Mouse (Mus musculus) stomach, embryonic 14.5 days (tissue): ENCODE measurements around the gene Crebbp. TPM values are rescaled to one million over a fixed set of nuclear protein-coding genes. Genes with fewer than 3 reads are reported as not detected.

Experiments used
- ATAC-seq: fragments of 200-750 bp; cut with Nextera tagmentation; 2 replicates; pipeline ENCODE4 v1.8.0; 2017; ENCODE audit warnings: low read depth, moderate TSS enrichment; ENCODE audit not compliant: insufficient number of reproducible peaks, insufficient read depth, low FRiP score
- H3K27ac ChIP-seq: fragments of 300-500 bp; sonication (generic); 2 replicates; pipeline ENCODE4 v1.5.1; 2014; ENCODE audit warnings: mild to moderate bottlenecking, low read length, moderate library complexity, mixed read lengths
- H3K27me3 ChIP-seq: fragments of 300-500 bp; sonication (generic); 2 replicates; pipeline ENCODE4 v1.6.1; 2014; ENCODE audit warnings: low read length, control low read depth, mixed read lengths; ENCODE audit not compliant: control insufficient read depth, insufficient read depth
- H3K36me3 ChIP-seq: fragments of 300-500 bp; sonication (generic); 2 replicates; pipeline ENCODE4 v1.6.1; 2014; ENCODE audit warnings: mild to moderate bottlenecking, control low read depth, low read length, moderate library complexity, mixed read lengths; ENCODE audit not compliant: control insufficient read depth, insufficient read depth
- H3K4me1 ChIP-seq: fragments of 300-500 bp; sonication (generic); 2 replicates; pipeline ENCODE4 v1.6.1; 2014; ENCODE audit warnings: low read length, control low read depth, mixed read lengths; ENCODE audit not compliant: control insufficient read depth, insufficient read depth
- H3K4me2 ChIP-seq: fragments of 300-500 bp; sonication (generic); replicated peaks from 2 replicates; pipeline ENCODE4 v1.6.1; 2014; ENCODE audit warnings: low read depth, low read length, control low read depth
- H3K4me3 ChIP-seq: fragments of 300-500 bp; sonication (generic); 2 replicates; pipeline ENCODE4 v1.5.1; 2014; ENCODE audit warnings: low read depth, low read length, control low read depth
- H3K9ac ChIP-seq: fragments of 300-500 bp; sonication (generic); replicated peaks from 2 replicates; pipeline ENCODE4 v1.6.1; 2014; ENCODE audit warnings: low read depth, mild to moderate bottlenecking, control low read depth, low read length, moderate library complexity, mixed read lengths
- H3K9me3 ChIP-seq: fragments of 300-500 bp; sonication (generic); 2 replicates; pipeline ENCODE4 v1.6.1; 2016; ENCODE audit warnings: low read depth, low read length, control low read depth; ENCODE audit not compliant: control insufficient read depth
- WGBS: fragments of 180-500 bp; shearing (Covaris S2); extraction: QIAGEN DNeasy Blood & Tissue Kit; methylation state at CpG from one replicate; pipeline ENCODE4 v1.1.7; 2014; 5-methylcytosine and 5-hydroxymethylcytosine counted together
- polyA plus RNA-seq: library from polyadenylated mRNA; unstranded; fragments of >200 nt; fragmentation: Nextera tagmentation; extraction: Ambion mirVana; gene quantifications from 2 replicates; pipeline ENCODE4 v1.2.1, GENCODE M21; 2014

The Crebbp gene
- polyA plus RNA-seq, 1 experiment from 2014 or later: 53.6 TPM

- no peaks in the 10 kb centered on the region for H3K4me1 ChIP-seq
- ATAC-seq: no peak
- no peak overlapping the region for H3K4me2 ChIP-seq
- no peaks in the 10 kb centered on the region for H3K27me3 ChIP-seq
- no peaks in the 10 kb centered on the region for H3K36me3 ChIP-seq
- no peaks in the 10 kb centered on the region for H3K9me3 ChIP-seq
- WGBS: 90% methylated on average over 1 of the region's 1 CpGs
- H3K9ac ChIP-seq: no peak overlapping the region
- H3K4me3 ChIP-seq: no peak overlapping the region
- H3K27ac ChIP-seq: no peak overlapping the region
Measured at GRCm38 (mm10) chr16:4190166-4190565, 23.6 kb downstream of the Crebbp start.

- Histone ChIP-seq H3K4me2 (no peak overlapping the region), H3K36me3 (peaks cover 21% of the 10 kb centered on the region), H3K4me1 (no peaks in the 10 kb centered on the region), H3K27ac (no peak overlapping the region), H3K9ac (no peak overlapping the region), H3K27me3 (no peaks in the 10 kb centered on the region), H3K4me3 (no peak overlapping the region), H3K9me3 (no peaks in the 10 kb centered on the region)
- 99% methylated on average over 3 of the region's 3 CpGs for WGBS
- ATAC-seq: no peak
Measured at GRCm38 (mm10) chr16:4175134-4175533, 38.7 kb downstream of the Crebbp start.

GRCm38 (mm10) chr16:4169530-4169929 lies 44.3 kb downstream of the Crebbp start:
- no peak for ATAC-seq
- Histone ChIP-seq H3K9me3 (no peaks in the 10 kb centered on the region; the same call in 1 of the 2 replicates), H3K27me3 (no peaks in the 10 kb centered on the region), H3K36me3 (peaks cover 6% of the 10 kb centered on the region), H3K9ac (no peak overlapping the region), H3K4me3 (no peak overlapping the region), H3K27ac (no peak overlapping the region), H3K4me2 (no peak overlapping the region), H3K4me1 (no peaks in the 10 kb centered on the region)
- WGBS: 88% methylated on average over 3 of the region's 3 CpGs

GRCm38 (mm10) chr16:4168476-4168875 lies 45.3 kb downstream of the Crebbp start:
- Histone ChIP-seq H3K27ac (no peak overlapping the region), H3K9ac (no peak overlapping the region), H3K9me3 (no peaks in the 10 kb centered on the region; the same call in 1 of the 2 replicates)

GRCm38 (mm10) chr16:4160898-4161247 lies 52.9 kb downstream of the Crebbp start:
- no peaks in the 10 kb centered on the region for H3K9me3 ChIP-seq
- H3K4me3 ChIP-seq: no peak overlapping the region
- ATAC-seq: no peak
- no peak overlapping the region for H3K9ac ChIP-seq
- H3K27me3 ChIP-seq: no peaks in the 10 kb centered on the region
- H3K36me3 ChIP-seq: no peaks in the 10 kb centered on the region
- H3K4me2 ChIP-seq: no peak overlapping the region
- H3K27ac ChIP-seq: no peak overlapping the region; the same call in 1 of the 2 replicates
- no peaks in the 10 kb centered on the region for H3K4me1 ChIP-seq

More at GRCm38 (mm10) chr16:4168476-4168875, 45.3 kb downstream of the Crebbp start:
- Histone ChIP-seq H3K4me1 (no peaks in the 10 kb centered on the region), H3K36me3 (peaks cover 6% of the 10 kb centered on the region), H3K4me2 (no peak overlapping the region), H3K27me3 (no peaks in the 10 kb centered on the region), H3K4me3 (no peak overlapping the region)
- no peak for ATAC-seq
- WGBS: 98% methylated on average over 1 of the region's 1 CpGs

- H3K9ac ChIP-seq: no peak overlapping the region
- H3K36me3 ChIP-seq: no peaks in the 10 kb centered on the region
- WGBS: 82% methylated on average over 4 of the region's 4 CpGs
- H3K27me3 ChIP-seq: no peaks in the 10 kb centered on the region
- no peaks in the 10 kb centered on the region for H3K4me1 ChIP-seq
- H3K4me2 ChIP-seq: no peak overlapping the region
- H3K4me3 ChIP-seq: no peak overlapping the region
- H3K27ac ChIP-seq: no peak overlapping the region
- H3K9me3 ChIP-seq: no peaks in the 10 kb centered on the region
- ATAC-seq: peak; percentile 10; the same call in 1 of the 2 replicates
Measured at GRCm38 (mm10) chr16:4160246-4160897, 53.4 kb downstream of the Crebbp start.

GRCm38 (mm10) chr16:4153121-4153520 lies 60.7 kb downstream of the Crebbp start:
- no peak overlapping the region for H3K4me3 ChIP-seq
- ATAC-seq: no peak
- WGBS: 87% methylated on average over 1 of the region's 1 CpGs

GRCm38 (mm10) chr16:4138541-4138940 lies 75.3 kb downstream of the Crebbp start:
- H3K27ac ChIP-seq: no peak overlapping the region
- peaks cover 29% of the 10 kb centered on the region for H3K36me3 ChIP-seq
- H3K4me3 ChIP-seq: no peak overlapping the region
- H3K4me1 ChIP-seq: no peaks in the 10 kb centered on the region
- no peaks in the 10 kb centered on the region for H3K27me3 ChIP-seq
- no peak overlapping the region for H3K9ac ChIP-seq
- 75% methylated on average over 6 of the region's 6 CpGs for WGBS
- no peak for ATAC-seq
- no peak overlapping the region for H3K4me2 ChIP-seq
- H3K9me3 ChIP-seq: no peaks in the 10 kb centered on the region

More at GRCm38 (mm10) chr16:4153121-4153520, 60.7 kb downstream of the Crebbp start:
- Histone ChIP-seq H3K4me1 (no peaks in the 10 kb centered on the region), H3K4me2 (no peak overlapping the region), H3K27me3 (no peaks in the 10 kb centered on the region), H3K9ac (no peak overlapping the region), H3K9me3 (no peaks in the 10 kb centered on the region), H3K27ac (no peak overlapping the region), H3K36me3 (0 out of 2 replicates have a peak, but pooled peaks cover 7% of the 10 kb centered on the region)

GRCm38 (mm10) chr16:4133754-4134153 lies 80.0 kb downstream of the Crebbp start:
- Histone ChIP-seq H3K4me2 (no peak overlapping the region), H3K27ac (no peak overlapping the region), H3K4me3 (no peak overlapping the region), H3K27me3 (no peaks in the 10 kb centered on the region), H3K9me3 (no peaks in the 10 kb centered on the region), H3K9ac (no peak overlapping the region), H3K4me1 (no peaks in the 10 kb centered on the region), H3K36me3 (peaks cover 32% of the 10 kb centered on the region)
- no peak for ATAC-seq
- WGBS: 89% methylated on average over 1 of the region's 1 CpGs
